Mouse (Mus musculus) megakaryocyte, embryonic 14.5 days (primary cell): ENCODE data around the gene Ttc25.

Experiments used
- FLI1 ChIP-seq: IDR thresholded peaks from 2 replicates; pipeline ENCODE4 v1.6.1; 2012; ENCODE audit warnings: low read length, inconsistent platforms, mixed read lengths
- GATA1 ChIP-seq: IDR thresholded peaks from 3 replicates; pipeline ENCODE4 v1.6.1; 2012; ENCODE audit warnings: mixed read lengths, low read length, inconsistent platforms, borderline replicate concordance

DNA sequence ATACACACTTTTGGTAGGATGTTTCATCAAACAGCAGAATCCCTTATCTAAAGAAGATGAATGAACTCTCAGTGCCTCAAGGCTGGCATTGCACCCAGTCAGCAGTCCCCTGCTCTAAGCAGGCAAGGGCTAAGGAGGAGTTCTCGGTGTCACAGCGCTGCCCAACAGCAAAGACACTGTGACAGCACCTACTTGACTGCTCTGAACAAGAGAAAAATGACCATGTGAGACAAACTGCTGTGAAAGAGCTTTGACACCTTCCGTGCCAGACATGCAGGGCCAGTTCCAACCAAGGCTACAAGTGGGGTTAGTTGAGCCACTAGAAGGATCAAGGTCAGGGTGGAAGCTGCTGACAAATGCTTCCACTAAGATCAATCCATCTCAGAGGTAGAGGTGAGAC, 39.7 kb downstream of the Ttc25 start:
- TF ChIP-seq GATA1, result no peak
- no peak for TF ChIP-seq FLI1
